Mouse (Mus musculus): ENCODE measurements around the gene Arg1. TPM values are rescaled to one million over a fixed set of nuclear protein-coding genes. Genes with fewer than 3 reads are reported as not detected.

Arg1 gene
- polyA plus RNA-seq (2016; fragmentation: Nextera tagmentation; extraction: Ambion mirVana): 3.6 and 4.0 TPM in 2 replicates

DNA sequence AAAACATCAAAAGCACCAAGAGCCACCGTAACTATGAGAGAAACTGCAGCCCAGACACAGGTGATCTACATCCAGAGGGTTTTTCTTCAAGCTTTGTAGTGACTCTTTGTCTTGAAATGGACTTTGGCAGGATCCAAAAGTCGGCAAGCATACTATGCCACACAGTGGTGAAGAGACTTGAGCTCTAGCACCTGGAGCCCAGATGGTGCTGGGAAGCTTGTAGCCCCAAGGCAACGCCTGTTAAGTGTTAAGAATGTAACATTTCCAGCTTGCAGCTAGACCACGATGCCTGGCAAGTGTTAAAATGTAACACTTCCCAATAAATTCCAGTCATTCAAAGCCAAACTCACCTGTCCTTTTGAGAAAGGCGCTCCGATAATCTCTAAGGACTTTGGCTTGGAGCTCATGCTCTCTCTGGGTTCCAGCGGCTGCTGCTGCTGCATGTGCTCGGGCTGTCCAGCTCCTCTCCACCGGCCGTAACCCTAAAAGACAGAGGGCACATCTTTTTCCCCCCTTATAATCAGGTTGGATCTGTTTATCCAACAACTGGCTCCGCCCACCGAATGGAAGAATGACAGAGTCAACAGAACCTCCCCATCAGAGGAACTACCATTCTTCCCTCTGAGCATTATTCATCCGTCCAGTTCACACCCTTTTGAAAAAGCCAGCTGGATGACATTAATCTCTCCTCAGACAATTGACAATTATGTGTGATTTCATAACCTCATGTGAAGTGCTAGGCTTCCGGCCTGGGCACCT, at the start of gene Arg1:
TSS of gene Arg1 (minus strand) at position 523 of the 759 bp plus-strand sequence.
- Histone ChIP-seq H3K27me3 (replicated peaks) (no peaks in the 10 kb centered on the region), H3K9me3 (replicated peaks) (no peaks in the 10 kb centered on the region), H3K9ac (no peak within 1 kb of the TSS), H3K27ac (no peak within 1 kb of the TSS), H3K4me3 (no peak within 1 kb of the TSS), H3K4me2 (peak within 1 kb of the TSS; percentile 42), H3K36me3 (no peaks in the 10 kb centered on the region), H3K4me1 (peaks cover 10% of the 10 kb centered on the region)
- no peak for ATAC-seq
- 60% methylated on average over 14 of the region's 14 CpGs for WGBS (ENCODE audit: insufficient replicate concordance)

DNA sequence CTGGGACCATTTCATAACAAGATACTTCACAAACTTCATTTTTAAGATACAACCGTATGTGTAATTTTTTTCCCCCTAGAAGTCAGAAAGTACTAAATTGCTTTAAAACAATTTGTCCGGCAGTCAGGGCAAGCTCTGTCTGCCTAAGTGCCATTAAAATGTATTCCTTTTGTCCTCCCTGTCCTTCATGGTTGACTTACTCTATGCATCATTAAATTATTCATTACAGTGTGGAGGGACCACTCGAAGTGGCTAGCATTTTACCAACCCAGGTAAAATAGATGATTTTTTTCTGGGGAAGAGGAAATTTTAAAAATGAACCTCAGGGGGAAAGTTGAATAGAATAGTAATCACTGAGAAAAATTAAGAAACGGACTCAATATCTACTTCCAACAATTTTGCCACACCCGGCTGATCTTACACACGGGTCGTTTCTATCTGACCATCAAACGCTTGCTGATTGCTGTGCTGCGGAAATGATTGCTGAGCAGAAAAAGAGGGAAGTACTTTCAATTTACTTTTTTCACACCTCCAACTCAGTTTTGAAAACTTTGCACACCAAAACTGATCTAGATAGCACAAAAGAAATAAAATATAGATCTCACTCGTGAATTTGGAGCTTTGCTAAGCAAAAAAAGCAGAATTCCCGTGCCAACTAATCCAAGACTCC, 46.7 kb upstream of the Arg1 start:
- no peak overlapping the region for H3K4me2 ChIP-seq
- H3K4me1 ChIP-seq: no peaks in the 10 kb centered on the region; the same call in 1 of the 2 replicates
- no peaks in the 10 kb centered on the region for H3K9me3 ChIP-seq (replicated peaks)
- H3K36me3 ChIP-seq: no peaks in the 10 kb centered on the region
- H3K27me3 ChIP-seq (replicated peaks): no peaks in the 10 kb centered on the region
- WGBS (ENCODE audit: insufficient replicate concordance): 66% methylated on average over 11 of the region's 11 CpGs
- no peak overlapping the region for H3K4me3 ChIP-seq
- no peak overlapping the region for H3K27ac ChIP-seq
- no peak overlapping the region for H3K9ac ChIP-seq
- no peak for ATAC-seq

DNA sequence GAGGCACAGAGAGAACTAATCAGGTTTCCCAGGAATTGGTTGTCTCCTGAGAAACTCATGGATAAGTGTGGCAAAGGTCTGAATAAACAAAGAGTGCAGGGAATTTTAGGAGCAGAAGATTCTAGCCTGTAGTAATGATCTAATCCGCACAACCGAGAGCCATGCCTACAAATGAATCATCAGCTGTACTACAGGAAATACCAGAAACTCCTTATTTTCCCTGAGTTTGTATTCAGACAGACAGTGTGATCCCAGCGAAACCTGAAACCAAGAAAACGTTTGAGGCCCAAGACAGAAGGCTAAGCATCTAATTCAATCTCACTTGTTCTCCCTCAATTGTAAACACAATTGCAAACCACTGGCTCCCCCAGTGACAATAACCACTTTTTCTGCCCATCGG, 46.1 kb upstream of the Arg1 start:
- no peaks in the 10 kb centered on the region for H3K36me3 ChIP-seq
- no peak for ATAC-seq
- no peaks in the 10 kb centered on the region; the same call in 1 of the 2 replicates for H3K4me1 ChIP-seq
- H3K27me3 ChIP-seq (replicated peaks): no peaks in the 10 kb centered on the region
- H3K4me3 ChIP-seq: no peak overlapping the region
- H3K27ac ChIP-seq: no peak overlapping the region
- H3K9ac ChIP-seq: no peak overlapping the region
- no peak overlapping the region for H3K4me2 ChIP-seq
- no peaks in the 10 kb centered on the region for H3K9me3 ChIP-seq (replicated peaks)
- WGBS (ENCODE audit: insufficient replicate concordance): 52% methylated on average over 5 of the region's 5 CpGs

DNA sequence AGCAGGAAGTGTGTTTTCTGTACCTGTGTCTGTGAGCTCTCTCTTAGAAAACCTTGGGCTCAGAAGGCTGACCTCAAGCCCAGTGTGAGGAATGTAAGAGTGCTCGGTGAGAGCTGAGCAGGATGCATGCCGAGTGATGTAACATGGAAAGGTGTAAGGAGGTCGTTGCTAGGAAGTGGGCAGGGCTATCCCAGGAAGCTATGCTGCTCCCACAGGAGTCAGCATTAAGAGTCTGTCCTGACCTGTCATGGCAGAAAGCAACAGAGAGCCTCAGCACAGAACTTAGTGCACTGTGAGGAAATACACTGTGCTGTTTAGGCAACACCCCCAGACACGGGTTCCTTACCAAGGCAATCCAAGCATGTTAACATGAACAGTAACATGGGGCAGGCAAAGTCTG, 45.6 kb upstream of the Arg1 start:
- Histone ChIP-seq H3K27me3 (replicated peaks) (no peaks in the 10 kb centered on the region), H3K4me1 (no peaks in the 10 kb centered on the region; the same call in 1 of the 2 replicates), H3K9ac (no peak overlapping the region), H3K9me3 (replicated peaks) (no peaks in the 10 kb centered on the region), H3K4me3 (no peak overlapping the region), H3K27ac (no peak overlapping the region), H3K36me3 (no peaks in the 10 kb centered on the region), H3K4me2 (no peak overlapping the region)
- no peak for ATAC-seq
- WGBS (ENCODE audit: insufficient replicate concordance): 46% methylated on average over 4 of the region's 4 CpGs

DNA sequence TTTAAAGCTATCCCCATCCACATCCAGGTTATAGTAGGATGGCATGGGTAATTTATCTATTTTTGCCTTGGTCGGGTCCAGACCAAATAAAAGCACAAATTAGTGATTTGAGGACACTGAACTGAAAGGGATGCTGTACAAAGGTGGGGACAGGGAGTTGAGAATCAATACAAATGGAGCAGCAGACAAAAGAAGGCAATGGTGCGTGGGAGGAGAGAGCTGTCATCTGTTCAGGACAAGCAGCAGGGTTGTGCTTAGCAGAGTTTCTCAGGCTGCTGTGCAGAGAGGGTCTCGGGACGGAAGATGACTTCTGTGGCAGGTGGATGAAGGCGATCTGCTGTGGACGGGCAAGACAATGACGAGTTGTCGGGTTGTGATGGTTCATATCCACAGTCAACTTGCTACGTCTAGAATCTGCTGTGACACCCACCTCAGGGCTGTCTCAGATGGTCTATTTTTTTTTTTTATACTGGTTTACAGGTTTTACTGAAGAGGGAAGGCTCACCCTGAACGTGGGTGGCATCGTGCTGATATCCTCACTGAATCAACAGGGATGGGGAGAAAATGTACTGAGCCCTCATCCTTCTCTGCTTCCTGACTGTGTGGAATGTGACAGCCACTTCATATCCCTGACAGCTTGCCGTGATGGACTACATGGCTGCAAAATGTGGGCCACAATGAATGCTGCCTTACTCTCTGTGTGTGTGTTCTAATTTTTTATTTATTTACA, 38.7 kb upstream of the Arg1 start:
- no peaks in the 10 kb centered on the region for H3K27me3 ChIP-seq (replicated peaks)
- H3K9ac ChIP-seq: no peak overlapping the region
- H3K4me2 ChIP-seq: no peak overlapping the region
- no peak overlapping the region for H3K4me3 ChIP-seq
- H3K9me3 ChIP-seq (replicated peaks): no peaks in the 10 kb centered on the region
- WGBS (ENCODE audit: insufficient replicate concordance): 69% methylated on average over 12 of the region's 12 CpGs
- no peaks in the 10 kb centered on the region for H3K36me3 ChIP-seq
- no peak overlapping the region for H3K27ac ChIP-seq
- no peak for ATAC-seq
- H3K4me1 ChIP-seq: no peaks in the 10 kb centered on the region

DNA sequence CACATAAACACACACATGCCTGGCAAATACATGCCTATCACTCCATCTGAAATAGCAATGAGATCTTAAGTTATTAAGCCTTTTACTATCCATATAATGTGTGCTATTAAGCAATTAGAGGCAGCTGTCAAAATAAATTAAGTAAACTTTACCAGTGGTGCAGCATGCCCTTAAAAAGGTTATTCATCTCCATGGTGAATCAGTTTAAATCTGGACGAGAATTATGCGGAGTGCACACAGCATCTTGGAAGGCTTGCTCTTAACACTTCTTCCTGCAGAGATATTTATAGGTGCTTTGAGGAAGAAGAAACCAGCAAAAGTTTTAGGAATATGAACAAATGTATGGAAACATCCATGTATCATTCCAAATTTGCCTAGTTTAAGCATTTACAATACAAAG, 34.6 kb upstream of the Arg1 start:
- H3K4me3 ChIP-seq: no peak overlapping the region
- H3K36me3 ChIP-seq: no peaks in the 10 kb centered on the region
- no peak overlapping the region for H3K9ac ChIP-seq
- no peaks in the 10 kb centered on the region for H3K27me3 ChIP-seq (replicated peaks)
- ATAC-seq: no peak
- 78% methylated on average over 2 of the region's 2 CpGs for WGBS (ENCODE audit: insufficient replicate concordance)
- H3K4me1 ChIP-seq: 0 out of 2 replicates have a peak, but pooled peaks cover 4% of the 10 kb centered on the region
- no peak overlapping the region for H3K27ac ChIP-seq
- no peak overlapping the region for H3K4me2 ChIP-seq
- H3K9me3 ChIP-seq (replicated peaks): no peaks in the 10 kb centered on the region

DNA sequence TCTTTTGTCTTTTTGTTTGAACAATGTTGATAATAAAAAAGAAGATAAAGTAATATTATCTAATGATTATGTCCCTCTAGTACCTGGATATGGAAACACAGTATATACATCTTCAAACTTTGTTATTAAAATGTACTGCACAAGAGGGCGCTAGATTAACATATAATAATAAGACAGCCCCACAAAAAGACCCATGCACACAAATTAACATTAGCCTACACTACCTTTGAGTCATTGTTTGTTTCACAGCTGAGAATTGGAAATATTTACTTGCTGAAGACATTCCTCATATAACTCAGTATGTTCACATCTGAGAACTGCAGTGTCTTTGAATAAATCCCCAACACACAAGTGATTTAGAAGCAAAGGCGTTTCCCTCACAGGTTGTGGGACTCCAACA, 33.8 kb upstream of the Arg1 start:
- H3K27ac ChIP-seq: no peak overlapping the region
- H3K27me3 ChIP-seq (replicated peaks): no peaks in the 10 kb centered on the region
- no peak for ATAC-seq
- 30% methylated on average over 2 of the region's 2 CpGs for WGBS (ENCODE audit: insufficient replicate concordance)
- H3K9me3 ChIP-seq (replicated peaks): no peaks in the 10 kb centered on the region
- 0 out of 2 replicates have a peak, but pooled peaks cover 4% of the 10 kb centered on the region for H3K4me1 ChIP-seq
- no peaks in the 10 kb centered on the region for H3K36me3 ChIP-seq
- no peak overlapping the region for H3K4me3 ChIP-seq
- no peak overlapping the region for H3K4me2 ChIP-seq
- no peak overlapping the region for H3K9ac ChIP-seq

DNA sequence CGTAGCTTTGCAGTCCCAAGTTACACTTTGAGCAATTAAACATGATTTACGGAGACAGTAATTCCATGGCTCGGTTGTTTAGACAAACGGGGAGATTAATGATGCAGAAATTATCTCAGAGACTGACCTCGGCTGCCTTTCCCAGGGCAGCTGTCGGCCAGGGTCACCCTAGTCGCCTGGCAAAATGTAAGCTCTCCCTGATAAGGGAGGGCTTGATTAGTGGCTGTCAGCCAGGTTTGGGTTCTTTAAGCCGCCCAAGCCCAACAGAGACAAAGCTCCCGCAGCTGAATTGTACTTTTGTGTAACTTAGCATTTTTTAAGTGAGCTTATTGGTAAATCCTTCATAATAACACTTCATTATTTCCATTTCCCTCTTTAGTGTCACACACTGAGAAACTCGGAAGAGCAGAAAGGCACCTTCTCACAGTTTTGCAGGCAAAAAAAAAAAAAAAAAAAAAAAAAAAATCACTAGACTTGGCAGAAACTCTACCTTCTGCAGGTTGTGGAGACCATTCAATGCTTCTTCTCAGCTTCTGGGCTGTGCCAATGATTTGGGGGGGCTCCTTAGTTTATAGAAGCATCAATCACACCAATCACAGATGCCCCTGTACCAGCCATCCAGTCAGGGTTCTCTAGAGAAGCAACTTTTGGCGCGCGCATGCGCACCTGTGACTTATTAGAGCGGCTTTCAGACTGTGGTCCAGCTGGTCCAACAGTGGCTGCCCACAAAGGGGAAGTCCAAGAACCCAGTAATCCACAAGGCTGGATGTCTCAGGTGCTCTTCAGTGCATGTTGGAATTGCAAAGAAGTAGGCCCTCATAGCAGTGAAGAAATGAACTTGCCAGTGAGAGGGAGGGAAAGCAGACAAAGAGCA, 32.0 kb upstream of the Arg1 start:
- ATAC-seq: no peak
- no peak overlapping the region for H3K9ac ChIP-seq
- H3K9me3 ChIP-seq (replicated peaks): no peaks in the 10 kb centered on the region
- 52% methylated on average over 15 of the region's 15 CpGs for WGBS (ENCODE audit: insufficient replicate concordance)
- no peak overlapping the region for H3K27ac ChIP-seq
- no peak overlapping the region for H3K4me3 ChIP-seq
- H3K4me1 ChIP-seq: 0 out of 2 replicates have a peak, but pooled peaks cover 4% of the 10 kb centered on the region
- H3K27me3 ChIP-seq (replicated peaks): no peaks in the 10 kb centered on the region
- no peaks in the 10 kb centered on the region for H3K36me3 ChIP-seq
- H3K4me2 ChIP-seq: peak overlapping the region; percentile 7; the same call in 1 of the 2 replicates

DNA sequence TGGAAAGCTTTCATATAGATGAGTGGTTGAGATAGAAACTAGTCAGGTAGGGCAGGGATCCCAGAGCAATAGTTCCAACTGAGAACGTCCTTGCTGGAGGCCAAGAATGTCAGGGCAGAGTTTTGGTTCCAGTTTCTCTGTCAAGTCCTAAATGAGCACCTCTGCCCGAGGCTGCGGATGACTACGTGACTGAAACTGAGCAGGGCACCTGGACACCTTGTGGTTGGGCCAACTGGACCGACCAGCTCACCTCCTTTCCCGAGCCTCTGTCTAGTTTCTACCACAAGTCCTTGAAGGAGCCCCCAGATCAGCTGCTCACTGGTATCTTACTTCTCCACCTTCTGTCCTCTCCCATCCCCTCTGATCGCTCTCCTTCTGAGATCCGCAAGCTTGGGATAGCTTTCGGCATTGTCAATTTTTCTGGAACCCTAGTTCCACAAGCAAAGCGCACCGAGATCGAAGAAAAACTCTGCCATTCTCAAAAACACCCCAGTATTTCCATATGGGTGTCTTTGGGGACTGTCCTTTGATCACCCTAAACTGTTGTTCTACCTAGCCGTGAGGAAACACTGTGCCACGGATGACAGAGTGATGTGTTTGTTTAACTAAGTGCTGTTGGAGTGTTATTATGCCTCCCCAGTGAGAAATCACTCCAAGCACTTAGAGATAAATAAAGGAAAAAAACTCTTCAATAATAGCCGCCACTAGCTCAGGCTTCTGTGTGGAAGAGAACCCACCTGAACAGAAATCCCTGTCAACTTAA, 31.2 kb upstream of the Arg1 start:
- no peaks in the 10 kb centered on the region for H3K9me3 ChIP-seq (replicated peaks)
- H3K9ac ChIP-seq: no peak overlapping the region
- H3K36me3 ChIP-seq: no peaks in the 10 kb centered on the region
- no peak for ATAC-seq
- H3K4me2 ChIP-seq: peak overlapping the region; percentile 7; the same call in 1 of the 2 replicates
- H3K4me3 ChIP-seq: no peak overlapping the region
- 66% methylated on average over 15 of the region's 15 CpGs for WGBS (ENCODE audit: insufficient replicate concordance)
- H3K27ac ChIP-seq: no peak overlapping the region
- no peaks in the 10 kb centered on the region for H3K27me3 ChIP-seq (replicated peaks)
- H3K4me1 ChIP-seq: 0 out of 2 replicates have a peak, but pooled peaks cover 4% of the 10 kb centered on the region

DNA sequence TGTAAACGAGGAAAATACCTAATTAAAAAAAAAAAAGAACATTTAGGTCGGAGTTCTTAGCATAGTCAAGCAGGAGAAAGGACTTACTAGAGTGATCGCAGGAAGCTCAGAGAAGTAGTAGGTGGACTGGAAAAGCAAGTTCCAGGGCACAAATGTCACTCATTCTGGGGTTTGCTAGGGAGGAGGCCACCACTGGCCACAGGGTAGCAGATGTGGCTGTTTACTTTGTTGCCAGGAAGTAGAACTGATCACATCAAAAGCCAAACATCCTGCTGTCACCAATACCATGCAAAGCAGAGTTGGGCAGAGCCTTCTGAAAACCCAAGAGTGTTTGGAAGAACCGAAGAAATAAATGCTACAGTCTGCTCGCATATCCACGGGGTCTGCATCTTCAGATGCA, 26.6 kb upstream of the Arg1 start:
- WGBS (ENCODE audit: insufficient replicate concordance): 67% methylated on average over 6 of the region's 6 CpGs
- Histone ChIP-seq H3K4me2 (no peak overlapping the region), H3K9ac (no peak overlapping the region), H3K9me3 (replicated peaks) (no peaks in the 10 kb centered on the region), H3K27me3 (replicated peaks) (no peaks in the 10 kb centered on the region), H3K36me3 (no peaks in the 10 kb centered on the region), H3K4me1 (no peaks in the 10 kb centered on the region), H3K27ac (no peak overlapping the region), H3K4me3 (no peak overlapping the region)
- no peak for ATAC-seq

DNA sequence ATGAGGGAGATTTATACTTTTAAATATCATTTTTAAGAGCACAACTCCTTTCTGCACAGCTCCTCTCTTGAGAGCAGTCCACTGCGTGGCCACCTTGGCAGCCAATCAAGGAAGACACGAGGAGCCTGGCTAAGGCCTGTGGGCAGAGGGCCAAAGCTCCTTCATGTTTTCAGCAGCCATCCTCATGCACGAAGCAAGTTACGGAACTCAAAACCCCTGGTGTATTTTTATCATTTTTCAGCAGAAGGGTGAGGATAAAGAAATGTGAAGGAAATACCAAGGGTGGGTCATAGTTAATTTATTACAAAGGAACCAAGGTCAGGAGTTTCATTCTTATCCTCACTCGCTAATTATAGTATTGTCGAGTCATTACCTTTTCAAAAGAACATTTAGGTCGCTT, 25.3 kb upstream of the Arg1 start:
- WGBS (ENCODE audit: insufficient replicate concordance): 66% methylated on average over 7 of the region's 7 CpGs
- ATAC-seq: no peak
- Histone ChIP-seq H3K27ac (no peak overlapping the region), H3K4me1 (no peaks in the 10 kb centered on the region), H3K4me3 (no peak overlapping the region), H3K27me3 (replicated peaks) (no peaks in the 10 kb centered on the region), H3K9ac (no peak overlapping the region), H3K9me3 (replicated peaks) (no peaks in the 10 kb centered on the region), H3K4me2 (no peak overlapping the region), H3K36me3 (no peaks in the 10 kb centered on the region)

Measured in liver, embryonic 12.5 days (tissue).